Mouse (Mus musculus) hindbrain, embryonic 10.5 days (tissue): ENCODE measurements around the gene Grin1. TPM values are rescaled to one million over a fixed set of nuclear protein-coding genes. Genes with fewer than 3 reads are reported as not detected.

Experiments used
- DNase-seq: peaks from one replicate; pipeline ENCODE4 v3.0.0-alpha.2; 2017; ENCODE audit warnings: low spot score
- H3K27ac ChIP-seq: fragments of 300-500 bp; sonication (generic); 2 replicates; pipeline ENCODE4 v1.5.1; 2016; ENCODE audit warnings: mild to moderate bottlenecking, moderate library complexity
- H3K27me3 ChIP-seq: fragments of 300-500 bp; sonication (generic); 2 replicates; pipeline ENCODE4 v1.6.1; 2016; ENCODE audit warnings: mild to moderate bottlenecking; ENCODE audit not compliant: poor library complexity, insufficient read depth, severe bottlenecking
- H3K36me3 ChIP-seq: fragments of 300-500 bp; sonication (generic); 2 replicates; pipeline ENCODE4 v1.6.1; 2016; ENCODE audit warnings: mild to moderate bottlenecking, moderate library complexity
- H3K4me1 ChIP-seq: fragments of 300-500 bp; sonication (generic); replicated peaks from 2 replicates; pipeline ENCODE4 v1.6.1; 2016; ENCODE audit warnings: mild to moderate bottlenecking
- H3K4me3 ChIP-seq: fragments of 300-500 bp; sonication (generic); 2 replicates; pipeline ENCODE4 v1.5.1; 2016; ENCODE audit warnings: mild to moderate bottlenecking, moderate library complexity
- H3K9me3 ChIP-seq: fragments of 300-500 bp; sonication (generic); 2 replicates; pipeline ENCODE4 v1.6.1; 2016; ENCODE audit warnings: mild to moderate bottlenecking, moderate library complexity
- WGBS: fragments of 180-500 bp; shearing (Covaris S2); methylation state at CpG from one replicate; pipeline ENCODE4 v1.1.7; 2016; 5-methylcytosine and 5-hydroxymethylcytosine counted together
- polyA plus RNA-seq: library from polyadenylated mRNA; unstranded; fragments of >200 nt; fragmentation: Nextera tagmentation; extraction: Ambion mirVana; gene quantifications from 2 replicates; pipeline ENCODE4 v1.2.1, GENCODE M21; 2016

Grin1 gene
- polyA plus RNA-seq, 1 experiment from 2014 or later: 4.5 TPM

GRCm38 (mm10) chr2:25252331-25252730 is 66.7 kb downstream of the Grin1 start:
- Histone ChIP-seq H3K36me3 (peaks cover 64% of the 10 kb centered on the region), H3K4me3 (no peak overlapping the region), H3K4me1 (peaks cover 19% of the 10 kb centered on the region), H3K27me3 (no peaks in the 10 kb centered on the region), H3K27ac (no peak overlapping the region), H3K9me3 (no peaks in the 10 kb centered on the region)
- no peak for DNase-seq
- WGBS: 87% methylated on average over 1 of the region's 1 CpGs

GRCm38 (mm10) chr2:25246183-25247072 is 72.6 kb downstream of the Grin1 start, which contains the start of gene AL732309.1:
AL732309.1 (minus strand) TSS chr2:25246863.
- Histone ChIP-seq H3K4me3 (no peak within 1 kb of the TSS), H3K27me3 (peaks cover 29% of the 10 kb centered on the region), H3K9me3 (no peaks in the 10 kb centered on the region), H3K36me3 (peaks cover 76% of the 10 kb centered on the region), H3K27ac (no peak within 1 kb of the TSS), H3K4me1 (peaks cover 26% of the 10 kb centered on the region)
- DNase-seq: no peak
- WGBS: 88% methylated on average over 10 of the region's 10 CpGs

GRCm38 (mm10) chr2:25244144-25244543 is 74.8 kb downstream of the Grin1 start:
- H3K4me1 ChIP-seq: peaks cover 41% of the 10 kb centered on the region
- H3K27ac ChIP-seq: no peak overlapping the region
- H3K36me3 ChIP-seq: peaks cover 53% of the 10 kb centered on the region
- 91% methylated on average over 4 of the region's 4 CpGs for WGBS
- no peaks in the 10 kb centered on the region for H3K9me3 ChIP-seq
- no peak for DNase-seq
- H3K4me3 ChIP-seq: no peak overlapping the region
- peaks cover 41% of the 10 kb centered on the region for H3K27me3 ChIP-seq

GRCm38 (mm10) chr2:25243342-25243741 is 75.6 kb downstream of the Grin1 start:
- WGBS: 85% methylated on average over 8 of the region's 8 CpGs
- H3K4me1 ChIP-seq: peaks cover 41% of the 10 kb centered on the region
- peak overlapping the region; percentile 73; the same call in 1 of the 2 replicates for H3K4me3 ChIP-seq
- DNase-seq: no peak
- no peak overlapping the region for H3K27ac ChIP-seq
- no peaks in the 10 kb centered on the region for H3K9me3 ChIP-seq
- peaks cover 45% of the 10 kb centered on the region for H3K36me3 ChIP-seq
- peaks cover 46% of the 10 kb centered on the region for H3K27me3 ChIP-seq

- peak within 1 kb of the TSS; percentile 73 for H3K4me3 ChIP-seq
- H3K27ac ChIP-seq: peak within 1 kb of the TSS; percentile 87
- peaks cover 33% of the 10 kb centered on the region for H3K36me3 ChIP-seq
- no peaks in the 10 kb centered on the region for H3K9me3 ChIP-seq
- H3K4me1 ChIP-seq: peaks cover 41% of the 10 kb centered on the region
- H3K27me3 ChIP-seq: peaks cover 46% of the 10 kb centered on the region
- under 1% methylated on average over 59 of the region's 59 CpGs for WGBS
- no peak for DNase-seq
Measured at GRCm38 (mm10) chr2:25242101-25242506, 76.9 kb downstream of the Grin1 start, which contains the start of the genes Rnf208 and Cysrt1. Rnf208 (plus strand) TSS chr2:25242255. Cysrt1 (minus strand) TSS chr2:25242452.

DNA sequence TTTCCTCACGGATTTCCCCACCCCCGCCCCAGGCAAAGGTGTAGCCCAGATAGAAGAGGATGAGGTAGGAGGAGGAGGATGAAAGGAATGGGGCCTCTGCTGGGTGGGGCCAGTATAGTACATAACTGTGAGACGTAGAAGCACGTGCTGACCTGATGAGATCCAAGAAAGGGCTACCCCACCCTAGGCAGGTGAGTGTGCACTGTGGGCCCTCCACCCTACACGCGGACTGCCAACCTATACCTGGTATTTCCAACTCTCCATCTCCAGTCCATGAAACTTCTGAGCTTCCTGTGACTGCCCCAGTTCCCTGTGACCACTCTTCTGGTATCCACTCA is 77.6 kb downstream of the Grin1 start:
- WGBS: 19% methylated on average over 6 of the region's 6 CpGs
- peaks cover 43% of the 10 kb centered on the region for H3K4me1 ChIP-seq
- H3K27ac ChIP-seq: peak overlapping the region; percentile 87
- peaks cover 26% of the 10 kb centered on the region for H3K36me3 ChIP-seq
- H3K4me3 ChIP-seq: peak overlapping the region; percentile 73
- no peak for DNase-seq
- H3K27me3 ChIP-seq: peaks cover 46% of the 10 kb centered on the region
- no peaks in the 10 kb centered on the region for H3K9me3 ChIP-seq

Other genes starting within 250 kb of the Grin1 start
- not detected in 2 replicates for gene Entpd8, start 238.9 kb downstream of the Grin1 start, polyA plus RNA-seq
- gene Noxa1, start 224.0 kb downstream of the Grin1 start, polyA plus RNA-seq: 0.22 and 0.38 TPM in 2 replicates
- gene Nrarp, start 138.4 kb downstream of the Grin1 start, polyA plus RNA-seq: 77.4 and 108 TPM in 2 replicates
- 2.6 and 2.7 TPM in 2 replicates for gene Tor4a, start 122.3 kb downstream of the Grin1 start, polyA plus RNA-seq
- 123 and 132 TPM in 2 replicates for gene Nelfb, start 107.7 kb downstream of the Grin1 start, polyA plus RNA-seq
- not detected in 2 replicates for gene Stpg3, start 104.5 kb downstream of the Grin1 start, polyA plus RNA-seq
- not detected in 2 replicates for gene Fam166a, start 100.4 kb downstream of the Grin1 start, polyA plus RNA-seq
- 655 and 693 TPM in 2 replicates for gene Tubb4b, start 94.5 kb downstream of the Grin1 start, polyA plus RNA-seq
- gene Slc34a3, start 84.8 kb downstream of the Grin1 start, polyA plus RNA-seq: not detected in 2 replicates
- not detected in 2 replicates for gene Rnf224, start 82.4 kb downstream of the Grin1 start, polyA plus RNA-seq
- 25.5 and 43.5 TPM in 2 replicates for gene Rnf208, start 76.9 kb downstream of the Grin1 start, polyA plus RNA-seq
- not detected in 2 replicates for gene Cysrt1, start 76.7 kb downstream of the Grin1 start, polyA plus RNA-seq
- 5.7 and 6.2 TPM in 2 replicates for gene AL732309.1, start 72.3 kb downstream of the Grin1 start, polyA plus RNA-seq
- gene Tmem203, start 63.7 kb downstream of the Grin1 start, polyA plus RNA-seq: 18.7 and 20.3 TPM in 2 replicates
- gene Tprn, start 56.6 kb downstream of the Grin1 start, polyA plus RNA-seq: 8.1 and 9.5 TPM in 2 replicates
- gene Ssna1, start 46.7 kb downstream of the Grin1 start, polyA plus RNA-seq: 248 and 259 TPM in 2 replicates
- 150 and 156 TPM in 2 replicates for gene Anapc2, start 46.7 kb downstream of the Grin1 start, polyA plus RNA-seq
- not detected in 2 replicates for gene Tmem210, start 31.0 kb downstream of the Grin1 start, polyA plus RNA-seq
- not detected in 2 replicates for gene Lrrc26, start 29.3 kb downstream of the Grin1 start, polyA plus RNA-seq
- 57.4 and 58.7 TPM in 2 replicates for gene Man1b1, start 13.2 kb upstream of the Grin1 start, polyA plus RNA-seq
- gene Dpp7, start 37.2 kb upstream of the Grin1 start, polyA plus RNA-seq: 21.1 and 21.8 TPM in 2 replicates
- 7.4 and 10.1 TPM in 2 replicates for gene Uap1l1, start 46.5 kb upstream of the Grin1 start, polyA plus RNA-seq
- 71.6 and 75.1 TPM in 2 replicates for gene Sapcd2, start 53.1 kb upstream of the Grin1 start, polyA plus RNA-seq
- gene Entpd2, start 76.7 kb upstream of the Grin1 start, polyA plus RNA-seq: 0.31 TPM in 1 of 2 replicates, not detected in the other
- gene Npdc1, start 80.2 kb upstream of the Grin1 start, polyA plus RNA-seq: 75.1 and 155 TPM in 2 replicates
- not detected in 2 replicates for gene Fut7, start 104.1 kb upstream of the Grin1 start, polyA plus RNA-seq
- 5.7 and 5.9 TPM in 2 replicates for gene Abca2, start 109.5 kb upstream of the Grin1 start, polyA plus RNA-seq
- gene Clic3, start 137.7 kb upstream of the Grin1 start, polyA plus RNA-seq: 0.90 and 1.2 TPM in 2 replicates
- gene Paxx, start 141.9 kb upstream of the Grin1 start, polyA plus RNA-seq: 17.0 and 31.3 TPM in 2 replicates
- gene Ptgds, start 150.9 kb upstream of the Grin1 start, polyA plus RNA-seq: 0.49 and 1.7 TPM in 2 replicates
- gene Lcn12, start 174.7 kb upstream of the Grin1 start, polyA plus RNA-seq: not detected in 2 replicates
- gene Fbxw5, start 181.6 kb upstream of the Grin1 start, polyA plus RNA-seq: 88.3 and 109 TPM in 2 replicates
- 5.8 and 6.0 TPM in 2 replicates for gene C8g, start 182.5 kb upstream of the Grin1 start, polyA plus RNA-seq
- gene Traf2, start 227.8 kb upstream of the Grin1 start, polyA plus RNA-seq: 38.2 and 40.1 TPM in 2 replicates
- gene Edf1, start 238.7 kb upstream of the Grin1 start, polyA plus RNA-seq: 376 and 388 TPM in 2 replicates